Mouse (Mus musculus): Measurements from ENCODE around the gene Arg2. TPM values are rescaled to one million over a fixed set of nuclear protein-coding genes. Genes with fewer than 3 reads are reported as not detected.

Arg2 gene
- polyA plus RNA-seq, 1 experiment, result not detected

GRCm38 (mm10) chr12:79192193-79192592 lies 61.6 kb downstream of the Arg2 start, which contains the start of gene Rdh11:
Gene Rdh11, minus strand, starts transcription at chr12:79192293.
- H3K9ac ChIP-seq (ENCODE audit: low read depth, poor library complexity, severe bottlenecking), result peak within 1 kb of the TSS; percentile 54
- H3K9me3 ChIP-seq (replicated peaks; ENCODE audit: control insufficient read depth, insufficient read depth, low read length, poor library complexity, severe bottlenecking), result no peaks in the 10 kb centered on the region
- H3K27me3 ChIP-seq (ENCODE audit: control insufficient read depth, insufficient read depth, low read length, poor library complexity, severe bottlenecking), result no peaks in the 10 kb centered on the region
- no peak for TF ChIP-seq CTCF (IDR thresholded peaks at IDR 0.05; ENCODE audit: low read depth, low read length)
- no peak for TF ChIP-seq POLR2A (IDR thresholded peaks at IDR 0.05; ENCODE audit: insufficient read depth, low read length)
- no peak for TF ChIP-seq EP300 (IDR thresholded peaks at IDR 0.05; ENCODE audit: insufficient read depth, low read depth, low read length)
- H3K27ac ChIP-seq (ENCODE audit: insufficient read depth, low read length), result peak within 1 kb of the TSS; percentile 29; the same call in 1 of the 2 replicates
- H3K4me1 ChIP-seq (ENCODE audit: control insufficient read depth, insufficient read depth, low read length), result no peaks in the 10 kb centered on the region
- peaks cover 14% of the 10 kb centered on the region for H3K36me3 ChIP-seq (ENCODE audit: control insufficient read depth, insufficient read depth, low read length, poor library complexity, severe bottlenecking)
- peak within 1 kb of the TSS; percentile 79 for H3K4me3 ChIP-seq (ENCODE audit: low read depth, low read length)

GRCm38 (mm10) chr12:79193441-79193840 lies 62.9 kb downstream of the Arg2 start:
- Histone ChIP-seq H3K36me3 (ENCODE audit: control insufficient read depth, insufficient read depth, low read length, poor library complexity, severe bottlenecking) (peaks cover 1% of the 10 kb centered on the region; the same call in 1 of the 2 replicates), H3K9ac (ENCODE audit: low read depth, poor library complexity, severe bottlenecking) (no peak overlapping the region), H3K4me3 (ENCODE audit: low read depth, low read length) (no peak overlapping the region), H3K27me3 (ENCODE audit: control insufficient read depth, insufficient read depth, low read length, poor library complexity, severe bottlenecking) (no peaks in the 10 kb centered on the region), H3K9me3 (replicated peaks; ENCODE audit: control insufficient read depth, insufficient read depth, low read length, poor library complexity, severe bottlenecking) (no peaks in the 10 kb centered on the region), H3K4me1 (ENCODE audit: control insufficient read depth, insufficient read depth, low read length) (no peaks in the 10 kb centered on the region), H3K27ac (ENCODE audit: insufficient read depth, low read length) (no peak overlapping the region)
- TF ChIP-seq POLR2A (IDR thresholded peaks at IDR 0.05; ENCODE audit: insufficient read depth, low read length) (no peak), CTCF (IDR thresholded peaks at IDR 0.05; ENCODE audit: low read depth, low read length) (peak; percentile 45), EP300 (IDR thresholded peaks at IDR 0.05; ENCODE audit: insufficient read depth, low read depth, low read length) (no peak)

- Histone ChIP-seq H3K36me3 (ENCODE audit: control insufficient read depth, insufficient read depth, low read length, poor library complexity, severe bottlenecking) (no peaks in the 10 kb centered on the region), H3K27me3 (ENCODE audit: control insufficient read depth, insufficient read depth, low read length, poor library complexity, severe bottlenecking) (no peaks in the 10 kb centered on the region), H3K27ac (ENCODE audit: insufficient read depth, low read length) (no peak overlapping the region), H3K9ac (ENCODE audit: low read depth, poor library complexity, severe bottlenecking) (no peak overlapping the region), H3K4me3 (ENCODE audit: low read depth, low read length) (no peak overlapping the region), H3K4me1 (ENCODE audit: control insufficient read depth, insufficient read depth, low read length) (no peaks in the 10 kb centered on the region), H3K9me3 (replicated peaks; ENCODE audit: control insufficient read depth, insufficient read depth, low read length, poor library complexity, severe bottlenecking) (no peaks in the 10 kb centered on the region)
- TF ChIP-seq CTCF (IDR thresholded peaks at IDR 0.05; ENCODE audit: low read depth, low read length) (no peak), POLR2A (IDR thresholded peaks at IDR 0.05; ENCODE audit: insufficient read depth, low read length) (no peak), EP300 (IDR thresholded peaks at IDR 0.05; ENCODE audit: insufficient read depth, low read depth, low read length) (no peak)
Measured at GRCm38 (mm10) chr12:79197105-79197504, 66.5 kb downstream of the Arg2 start.

GRCm38 (mm10) chr12:79201882-79202281 lies 71.3 kb downstream of the Arg2 start:
- Histone ChIP-seq H3K27ac (ENCODE audit: insufficient read depth, low read length) (no peak overlapping the region), H3K36me3 (ENCODE audit: control insufficient read depth, insufficient read depth, low read length, poor library complexity, severe bottlenecking) (no peaks in the 10 kb centered on the region), H3K9me3 (replicated peaks; ENCODE audit: control insufficient read depth, insufficient read depth, low read length, poor library complexity, severe bottlenecking) (no peaks in the 10 kb centered on the region), H3K9ac (ENCODE audit: low read depth, poor library complexity, severe bottlenecking) (no peak overlapping the region), H3K27me3 (ENCODE audit: control insufficient read depth, insufficient read depth, low read length, poor library complexity, severe bottlenecking) (no peaks in the 10 kb centered on the region), H3K4me3 (ENCODE audit: low read depth, low read length) (no peak overlapping the region), H3K4me1 (ENCODE audit: control insufficient read depth, insufficient read depth, low read length) (no peaks in the 10 kb centered on the region)
- TF ChIP-seq EP300 (IDR thresholded peaks at IDR 0.05; ENCODE audit: insufficient read depth, low read depth, low read length), result no peak
- no peak for TF ChIP-seq POLR2A (IDR thresholded peaks at IDR 0.05; ENCODE audit: insufficient read depth, low read length)
- TF ChIP-seq CTCF (IDR thresholded peaks at IDR 0.05; ENCODE audit: low read depth, low read length), result no peak

Other genes starting within 250 kb of the Arg2 start
- gene Plek2, start 223.8 kb upstream of the Arg2 start, polyA plus RNA-seq (2011; ENCODE audit: insufficient read depth, insufficient read length, low read depth, missing spikeins), result 3.0 and 4.1 TPM in 2 replicates
- gene Tmem229b, start 123.2 kb upstream of the Arg2 start, polyA plus RNA-seq (2011; ENCODE audit: insufficient read depth, insufficient read length, low read depth, missing spikeins), result 1.4 and 2.3 TPM in 2 replicates
- 34.1 and 39.3 TPM in 2 replicates for gene Plekhh1, start 101.6 kb upstream of the Arg2 start, polyA plus RNA-seq (2011; ENCODE audit: insufficient read depth, insufficient read length, low read depth, missing spikeins)
- 12.9 and 13.5 TPM in 2 replicates for gene Pigh, start 41.1 kb upstream of the Arg2 start, polyA plus RNA-seq (2011; ENCODE audit: insufficient read depth, insufficient read length, low read depth, missing spikeins)
- gene Vti1b, start 41.9 kb downstream of the Arg2 start, polyA plus RNA-seq (2011; ENCODE audit: insufficient read depth, insufficient read length, low read depth, missing spikeins), result 58.9 and 59.7 TPM in 2 replicates
- gene Rdh11, start 61.5 kb downstream of the Arg2 start, polyA plus RNA-seq (2011; ENCODE audit: insufficient read depth, insufficient read length, low read depth, missing spikeins), result 42.1 and 43.2 TPM in 2 replicates
- 1.6 and 2.1 TPM in 2 replicates for gene Rdh12, start 78.1 kb downstream of the Arg2 start, polyA plus RNA-seq (2011; ENCODE audit: insufficient read depth, insufficient read length, low read depth, missing spikeins)
- 32.2 and 33.6 TPM in 2 replicates for gene Zfyve26, start 165.5 kb downstream of the Arg2 start, polyA plus RNA-seq (2011; ENCODE audit: insufficient read depth, insufficient read length, low read depth, missing spikeins)
- gene Rad51b, start 166.5 kb downstream of the Arg2 start, polyA plus RNA-seq (2011; ENCODE audit: insufficient read depth, insufficient read length, low read depth, missing spikeins), result 13.8 and 14.0 TPM in 2 replicates

Data from ES-Bruce4 (cell line).